Mouse (Mus musculus) layer of hippocampus, postnatal 10 days (tissue): ENCODE measurements at regions not wholly inside any gene's neighbourhood (a gene's known extent, or its start where the extent isn't known, plus 50 kb on each side); places are given as distances from the start of the nearest gene placed in this dataset.

Source experiments
- DNase-seq, 2 experiments: peaks; one replicate each; pipeline ENCODE4 v3.0.0; 2021; ENCODE audit warnings: low spot score in 2 of 2

DNA sequence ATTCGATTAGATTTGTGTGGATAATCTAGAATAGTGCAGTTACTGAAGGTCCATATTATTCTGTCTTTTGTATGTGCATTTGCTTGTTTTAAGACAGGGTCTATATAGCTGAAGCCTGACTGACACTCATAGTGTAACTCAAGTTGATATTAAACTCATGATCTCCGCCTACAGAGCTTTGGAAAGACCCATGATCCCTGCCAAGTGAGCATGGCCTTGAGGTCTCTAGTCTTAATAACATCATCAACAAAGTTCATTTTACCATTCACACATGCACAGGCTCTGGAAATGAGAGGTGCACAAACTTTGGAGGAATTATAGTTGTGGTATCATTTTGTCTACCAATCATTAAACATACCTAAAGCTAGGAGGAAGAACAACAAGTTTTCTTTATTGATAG lies 412.4 kb upstream of the Adamts16 start:
- DNase-seq = no peak

- peak in 1 of 2 experiments; percentile 44 for DNase-seq
Observed at GRCm38 (mm10) chr13:71248261-71249031, 406.8 kb upstream of the Adamts16 start.

GRCm38 (mm10) chr13:71247241-71247640 lies 405.6 kb upstream of the Adamts16 start:
- DNase-seq = no peak

GRCm38 (mm10) chr13:71245326-71245725 lies 403.7 kb upstream of the Adamts16 start:
- no peak for DNase-seq

- no peak for DNase-seq
Observed at GRCm38 (mm10) chr13:71239782-71240181, 398.2 kb upstream of the Adamts16 start.

- no peak for DNase-seq
Observed at GRCm38 (mm10) chr13:71235338-71235737, 393.7 kb upstream of the Adamts16 start.

- DNase-seq = no peak
Observed at GRCm38 (mm10) chr13:71231182-71231581, 389.6 kb upstream of the Adamts16 start.

- DNase-seq = no peak
Observed at GRCm38 (mm10) chr13:71214776-71215175, 373.2 kb upstream of the Adamts16 start.

DNA sequence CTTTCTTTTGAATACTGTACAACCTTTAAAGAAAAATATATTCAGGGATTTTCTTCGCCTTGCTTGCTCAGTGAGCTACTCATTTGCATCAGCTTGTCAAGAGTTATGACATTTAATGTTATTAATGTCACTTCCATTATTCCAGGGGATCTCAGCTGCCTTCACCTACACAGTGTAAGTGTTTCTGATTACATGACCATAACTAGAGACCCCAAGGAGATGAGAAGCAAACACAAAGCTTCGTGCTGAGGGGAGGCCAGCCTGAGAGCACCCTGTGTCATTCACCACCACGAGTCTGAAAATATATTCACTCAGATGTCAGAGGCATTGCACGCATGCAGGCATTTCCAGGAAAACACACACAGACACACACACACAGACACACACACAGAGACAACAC lies 369.8 kb upstream of the Adamts16 start:
- DNase-seq = no peak

DNA sequence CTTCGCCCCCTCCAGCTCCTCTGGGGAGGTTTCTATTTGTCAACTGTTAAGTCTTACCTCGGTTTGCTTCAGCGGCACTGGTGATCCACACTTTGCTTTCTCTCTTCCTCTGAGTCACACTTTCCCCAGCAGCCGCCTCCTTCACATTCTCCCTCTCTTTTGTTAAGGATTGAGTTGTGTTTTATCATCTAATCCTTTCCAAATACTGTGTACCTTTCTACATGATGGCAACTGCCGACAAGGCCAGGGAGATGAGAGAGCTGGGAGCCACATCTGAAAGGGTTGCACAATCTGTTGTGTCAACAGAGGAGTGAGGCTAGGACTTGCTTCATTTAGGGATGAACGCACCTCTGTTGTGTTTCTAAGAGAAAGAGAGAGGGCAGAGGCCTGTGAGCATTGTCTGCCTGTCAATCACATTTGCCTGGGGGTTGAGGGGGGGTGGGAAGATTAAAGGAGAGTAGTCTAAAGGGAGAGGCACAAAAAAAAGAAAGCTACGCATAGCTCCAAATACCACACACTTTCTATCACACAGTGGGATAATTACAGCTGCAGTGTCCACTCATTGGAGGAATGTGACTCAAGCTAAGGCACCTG lies 369.1 kb upstream of the Adamts16 start:
- no peak for DNase-seq

- no peak for DNase-seq
Observed at GRCm38 (mm10) chr13:71205708-71206107, 364.1 kb upstream of the Adamts16 start.

- no peak for DNase-seq
Observed at GRCm38 (mm10) chr13:71200656-71201055, 359.0 kb upstream of the Adamts16 start.

- no peak for DNase-seq
Observed at GRCm38 (mm10) chr13:71195675-71196074, 354.1 kb upstream of the Adamts16 start.

GRCm38 (mm10) chr13:71184500-71184899 lies 342.9 kb upstream of the Adamts16 start:
- DNase-seq = no peak

- DNase-seq = no peak
Observed at GRCm38 (mm10) chr13:71179083-71179482, 337.5 kb upstream of the Adamts16 start.

DNA sequence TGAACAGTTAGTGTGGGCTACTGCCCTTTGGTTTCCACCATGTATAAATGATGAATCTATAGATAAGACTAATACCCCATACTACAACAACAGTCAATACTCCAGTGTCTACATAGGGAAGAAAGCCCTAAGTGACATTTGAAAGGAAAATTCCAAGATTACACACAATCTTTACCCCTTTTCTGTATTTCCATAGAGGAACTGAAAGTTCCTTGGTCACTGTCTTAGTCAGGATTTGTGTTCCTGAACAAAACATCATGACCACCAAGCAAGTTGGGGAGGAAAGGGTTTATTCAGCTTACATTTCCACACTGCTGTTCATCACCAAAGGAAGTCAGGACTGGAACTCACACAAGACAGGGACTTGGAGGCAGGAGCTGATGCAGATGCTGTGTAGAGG lies 332.7 kb upstream of the Adamts16 start:
- no peak for DNase-seq

DNA sequence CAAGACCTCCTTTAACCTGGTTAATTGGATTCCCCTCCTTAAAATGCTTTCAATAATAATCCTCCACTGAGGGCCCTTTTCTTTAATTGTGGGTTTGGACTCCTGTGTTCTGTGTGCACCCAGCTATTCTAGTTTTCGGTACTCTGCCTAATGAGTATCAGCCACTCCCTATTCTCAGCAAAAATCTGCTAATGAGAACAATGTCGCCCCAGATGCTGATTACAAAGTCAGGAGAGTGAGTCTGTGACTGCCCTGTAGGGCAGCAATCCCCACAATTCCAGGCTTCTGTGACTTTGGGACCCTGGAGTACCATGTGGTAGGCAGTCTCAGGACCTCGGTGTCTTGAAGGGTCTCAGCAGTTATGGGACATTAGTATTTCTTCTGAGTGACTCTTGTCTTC lies 324.6 kb upstream of the Adamts16 start:
- DNase-seq = no peak

- no peak for DNase-seq
Observed at GRCm38 (mm10) chr13:71165096-71165920, 323.7 kb upstream of the Adamts16 start.

- no peak for DNase-seq
Observed at GRCm38 (mm10) chr13:71164012-71164411, 322.4 kb upstream of the Adamts16 start.

GRCm38 (mm10) chr13:71162952-71163351 lies 321.3 kb upstream of the Adamts16 start:
- DNase-seq = no peak

GRCm38 (mm10) chr13:71158300-71158860 lies 316.8 kb upstream of the Adamts16 start:
- peak in 1 of 2 experiments; percentile 11 for DNase-seq
